Mouse (Mus musculus) intestine, embryonic 14.5 days (tissue): Measurements from ENCODE around the gene Dmrt2. TPM values are rescaled to one million over a fixed set of nuclear protein-coding genes. Genes with fewer than 3 reads are reported as not detected.

ENCODE experiments used
- ATAC-seq: fragments of 200-750 bp; cut with Nextera tagmentation; replicated peaks from 2 replicates; pipeline ENCODE4 v1.8.0; 2017; ENCODE audit warnings: low read depth, moderate number of reproducible peaks, moderate TSS enrichment, moderate library complexity; ENCODE audit not compliant: low FRiP score, low TSS enrichment
- DNase-seq: peaks from one replicate; pipeline ENCODE4 v3.0.0-alpha.2; 2018; ENCODE audit warnings: low spot score
- H3K27ac ChIP-seq: fragments of 300-500 bp; sonication (generic); 2 replicates; pipeline ENCODE4 v1.5.1; 2014; ENCODE audit warnings: low read depth, mild to moderate bottlenecking, control low read depth
- H3K27me3 ChIP-seq: fragments of 300-500 bp; sonication (generic); replicated peaks from 2 replicates; pipeline ENCODE4 v1.6.1; 2014; ENCODE audit warnings: low read length, control low read depth; ENCODE audit not compliant: control insufficient read depth, insufficient read depth
- H3K36me3 ChIP-seq: fragments of 300-500 bp; sonication (generic); 2 replicates; pipeline ENCODE4 v1.6.1; 2014; ENCODE audit warnings: low read length, control low read depth; ENCODE audit not compliant: control insufficient read depth, insufficient read depth
- H3K4me1 ChIP-seq: fragments of 300-500 bp; sonication (generic); replicated peaks from 2 replicates; pipeline ENCODE4 v1.6.1; 2014; ENCODE audit warnings: low read length, control low read depth, mixed read lengths; ENCODE audit not compliant: control insufficient read depth, insufficient read depth
- H3K4me2 ChIP-seq: fragments of 300-500 bp; sonication (generic); 2 replicates; pipeline ENCODE4 v1.6.1; 2014; ENCODE audit warnings: low read length
- H3K4me3 ChIP-seq: fragments of 300-500 bp; sonication (generic); 2 replicates; pipeline ENCODE4 v1.5.1; 2014; ENCODE audit warnings: low read depth, low read length, control low read depth, mixed read lengths
- H3K9ac ChIP-seq: fragments of 300-500 bp; sonication (generic); 2 replicates; pipeline ENCODE4 v1.6.1; 2014; ENCODE audit warnings: mild to moderate bottlenecking, low read length
- H3K9me3 ChIP-seq: fragments of 300-500 bp; sonication (generic); 2 replicates; pipeline ENCODE4 v1.6.1; 2016; ENCODE audit warnings: low read length, control low read depth; ENCODE audit not compliant: control insufficient read depth
- WGBS: fragments of 180-500 bp; shearing (Covaris S2); extraction: QIAGEN DNeasy Blood & Tissue Kit; methylation state at CpG from one replicate; pipeline ENCODE4 v1.1.7; 2014; 5-methylcytosine and 5-hydroxymethylcytosine counted together
- polyA plus RNA-seq: library from polyadenylated mRNA; unstranded; fragments of >200 nt; fragmentation: Nextera tagmentation; extraction: Ambion mirVana; gene quantifications from 2 replicates; pipeline ENCODE4 v1.2.1, GENCODE M21; 2014

Gene Dmrt2
- 0.18 TPM in 1 of 2 replicates, not detected in the other for polyA plus RNA-seq

- no peaks in the 10 kb centered on the region for H3K36me3 ChIP-seq
- H3K4me1 ChIP-seq: peaks cover 6% of the 10 kb centered on the region; the same call in 1 of the 2 replicates
- H3K27me3 ChIP-seq: peaks cover 100% of the 10 kb centered on the region
- H3K9ac ChIP-seq: no peak within 1 kb of the TSS
- WGBS: under 1% methylated on average over 44 of the region's 44 CpGs
- peak within 1 kb of the TSS; percentile 53 for H3K4me2 ChIP-seq
- ATAC-seq (peak; percentile 96), DNase-seq (peak; percentile 86)
- H3K9me3 ChIP-seq: no peaks in the 10 kb centered on the region
- H3K27ac ChIP-seq: no peak within 1 kb of the TSS
- H3K4me3 ChIP-seq: peak within 1 kb of the TSS; percentile 32
Observed at GRCm38 (mm10) chr19:25672101-25672950, at the start of gene Dmrt2. Gene Dmrt2, plus strand, starts transcription at chr19:25672411.

GRCm38 (mm10) chr19:25628490-25628889 lies 43.7 kb upstream of the Dmrt2 start:
- ATAC-seq (0 out of 2 replicates have a peak, but pooled peaks have one; percentile 36), DNase-seq (peak; percentile 83)
- Histone ChIP-seq H3K4me3 (no peak overlapping the region), H3K27ac (no peak overlapping the region), H3K36me3 (no peaks in the 10 kb centered on the region), H3K27me3 (peaks cover 51% of the 10 kb centered on the region), H3K9ac (no peak overlapping the region), H3K4me2 (no peak overlapping the region), H3K4me1 (no peaks in the 10 kb centered on the region), H3K9me3 (no peaks in the 10 kb centered on the region)
- 10% methylated on average over 9 of the region's 9 CpGs for WGBS

GRCm38 (mm10) chr19:25635119-25635518 lies 37.1 kb upstream of the Dmrt2 start:
- Histone ChIP-seq H3K4me3 (no peak overlapping the region), H3K27me3 (0 out of 2 replicates have a peak, but pooled peaks cover 3% of the 10 kb centered on the region), H3K27ac (no peak overlapping the region), H3K4me2 (no peak overlapping the region), H3K36me3 (no peaks in the 10 kb centered on the region), H3K4me1 (0 out of 2 replicates have a peak, but pooled peaks cover 3% of the 10 kb centered on the region), H3K9ac (no peak overlapping the region), H3K9me3 (no peaks in the 10 kb centered on the region)
- ATAC-seq (no peak), DNase-seq (no peak)
- WGBS: 83% methylated on average over 5 of the region's 5 CpGs

- peak overlapping the region; percentile 13; the same call in 1 of the 2 replicates for H3K9ac ChIP-seq
- H3K36me3 ChIP-seq: no peaks in the 10 kb centered on the region
- ATAC-seq: no peak
- peak overlapping the region; percentile 23 for H3K4me3 ChIP-seq
- no peaks in the 10 kb centered on the region for H3K9me3 ChIP-seq
- peak; percentile 82 for DNase-seq
- 0 out of 2 replicates have a peak, but pooled peaks cover 3% of the 10 kb centered on the region for H3K4me1 ChIP-seq
- no peak overlapping the region for H3K27ac ChIP-seq
- H3K4me2 ChIP-seq: peak overlapping the region; percentile 47
- whole genome bisulfite sequencing: 12% methylated on average over 22 of the region's 22 CpGs
- H3K27me3 ChIP-seq: no peaks in the 10 kb centered on the region
Observed at GRCm38 (mm10) chr19:25635622-25636244, 36.5 kb upstream of the Dmrt2 start.

- no peak for DNase-seq
- no peak for ATAC-seq
- no peaks in the 10 kb centered on the region for H3K9me3 ChIP-seq
- H3K4me2 ChIP-seq: no peak overlapping the region
- WGBS: 72% methylated on average over 11 of the region's 11 CpGs
- no peaks in the 10 kb centered on the region for H3K27me3 ChIP-seq
- H3K4me3 ChIP-seq: no peak overlapping the region
- no peak overlapping the region for H3K27ac ChIP-seq
- no peaks in the 10 kb centered on the region for H3K36me3 ChIP-seq
- 0 out of 2 replicates have a peak, but pooled peaks cover 3% of the 10 kb centered on the region for H3K4me1 ChIP-seq
- H3K9ac ChIP-seq: no peak overlapping the region
Observed at GRCm38 (mm10) chr19:25638766-25639361, 33.3 kb upstream of the Dmrt2 start.

GRCm38 (mm10) chr19:25641786-25642185 lies 30.4 kb upstream of the Dmrt2 start:
- ATAC-seq: no peak
- H3K9me3 ChIP-seq: no peaks in the 10 kb centered on the region
- H3K4me2 ChIP-seq: no peak overlapping the region
- H3K9ac ChIP-seq: no peak overlapping the region
- DNase-seq: no peak
- H3K36me3 ChIP-seq: no peaks in the 10 kb centered on the region
- H3K27ac ChIP-seq: no peak overlapping the region
- H3K4me1 ChIP-seq: no peaks in the 10 kb centered on the region
- H3K4me3 ChIP-seq: no peak overlapping the region
- no peaks in the 10 kb centered on the region for H3K27me3 ChIP-seq
- WGBS: 88% methylated on average over 6 of the region's 6 CpGs

- ATAC-seq (no peak), DNase-seq (no peak)
- WGBS: 59% methylated on average over 3 of the region's 3 CpGs
- Histone ChIP-seq H3K4me1 (no peaks in the 10 kb centered on the region), H3K9me3 (no peaks in the 10 kb centered on the region), H3K27me3 (0 out of 2 replicates have a peak, but pooled peaks cover 3% of the 10 kb centered on the region), H3K4me3 (no peak overlapping the region), H3K27ac (no peak overlapping the region), H3K9ac (no peak overlapping the region), H3K4me2 (no peak overlapping the region), H3K36me3 (no peaks in the 10 kb centered on the region)
Observed at GRCm38 (mm10) chr19:25647136-25647535, 25.1 kb upstream of the Dmrt2 start.

- Histone ChIP-seq H3K4me3 (no peak overlapping the region), H3K4me2 (no peak overlapping the region), H3K4me1 (no peaks in the 10 kb centered on the region), H3K9ac (no peak overlapping the region), H3K9me3 (no peaks in the 10 kb centered on the region), H3K27ac (no peak overlapping the region), H3K36me3 (no peaks in the 10 kb centered on the region), H3K27me3 (0 out of 2 replicates have a peak, but pooled peaks cover 3% of the 10 kb centered on the region)
- DNase-seq (no peak), ATAC-seq (no peak)
- 67% methylated on average over 4 of the region's 4 CpGs for WGBS
Observed at GRCm38 (mm10) chr19:25648701-25649100, 23.5 kb upstream of the Dmrt2 start.
